Mouse (Mus musculus): ENCODE results near the gene Hs6st1. TPM values are rescaled to one million over a fixed set of nuclear protein-coding genes. Genes with fewer than 3 reads are reported as not detected.

The Hs6st1 gene
- 10 to 100 TPM; 21.5 to 23.0 TPM for total RNA-seq (2023)

DNA sequence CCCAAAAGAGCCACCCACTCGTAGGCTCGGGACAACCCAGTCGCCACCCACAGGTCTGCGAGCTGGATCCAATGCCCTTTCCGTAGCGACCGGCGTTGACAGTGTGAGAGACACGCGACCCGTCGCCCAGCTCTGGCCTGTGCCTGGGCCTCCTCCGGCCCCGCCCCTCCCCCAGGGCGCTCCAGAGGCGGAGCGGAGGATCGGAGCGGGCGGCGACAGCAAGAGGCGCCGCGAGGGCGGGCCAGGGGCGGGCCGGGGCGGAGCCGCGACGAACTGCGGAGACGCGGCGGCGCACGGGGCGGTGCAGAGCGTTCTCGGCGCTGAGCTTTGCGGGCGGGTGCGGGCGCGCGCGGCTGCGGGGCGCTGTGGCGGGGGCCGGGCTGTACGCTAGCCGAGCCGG lies at the start of gene Hs6st1:
Hs6st1 (plus strand) TSS at position 325 of the 400 bp plus-strand sequence.

Other genes with a start within 250 kb of the Hs6st1 start
- gene Uggt1, start 176.3 kb downstream of the Hs6st1 start, total RNA-seq (2023): 10 to 100 TPM; 63.7 to 67.1 TPM
- gene Neurl3, start 206.3 kb downstream of the Hs6st1 start, total RNA-seq (2023): 100 to 1,000 TPM; 151 to 160 TPM
- gene Arid5a, start 239.3 kb downstream of the Hs6st1 start, total RNA-seq (2023): 10 to 100 TPM; 81.7 to 83.1 TPM

Measured in neutrophil, adult 59 days (primary cell).